Mouse (Mus musculus) duodenum, adult 2 months (tissue): ENCODE results near the gene Dyx1c1. TPM values are rescaled to one million over a fixed set of nuclear protein-coding genes. Genes with fewer than 3 reads are reported as not detected.

Source experiments
- polyA plus RNA-seq: library from polyadenylated mRNA; depleted of rRNA; stranded (reverse); fragments of >200 nt; gene quantifications from 2 replicates; pipeline ENCODE4 v1.2.3, GENCODE M21; 2012; ENCODE audit warnings: low replicate concordance; rRNA removed

The Dyx1c1 gene
- polyA plus RNA-seq = not detected in 2 replicates

GRCm38 (mm10) chr9:72958521-72959450 is at the start of gene Dyx1c1, which contains the start of gene Gm44503:
Gene Dyx1c1, plus strand, starts transcription at chr9:72958785.
Gene Gm44503, plus strand, starts transcription at chr9:72958852.

GRCm38 (mm10) chr9:72925021-72925934 is 33.3 kb upstream of the Dyx1c1 start, which contains the start of gene Pygo1:
Gene Pygo1, plus strand, starts transcription at chr9:72925645.

GRCm38 (mm10) chr9:72985250-72986220 is 26.9 kb downstream of the Dyx1c1 start, which contains the start of the genes Ccpg1os and Ccpg1:
Gene Ccpg1os, minus strand, starts transcription at chr9:72985382.
Gene Ccpg1, plus strand, starts transcription at chr9:72985429.

Other genes with a start within 250 kb of the Dyx1c1 start
- gene Prtg, start 151.9 kb upstream of the Dyx1c1 start, polyA plus RNA-seq = 0.01 and 0.06 TPM in 2 replicates
- 0.07 and 0.08 TPM in 2 replicates for gene Pygo1, start 33.1 kb upstream of the Dyx1c1 start, polyA plus RNA-seq
- gene Gm44503, start 67 bp downstream of the Dyx1c1 start, polyA plus RNA-seq = not detected in 2 replicates
- 1.3 and 4.1 TPM in 2 replicates for gene Ccpg1os, start 26.6 kb downstream of the Dyx1c1 start, polyA plus RNA-seq
- gene Ccpg1, start 26.6 kb downstream of the Dyx1c1 start, polyA plus RNA-seq = 1.7 and 3.1 TPM in 2 replicates
- 2.5 and 4.8 TPM in 2 replicates for gene Pigb, start 81.6 kb downstream of the Dyx1c1 start, polyA plus RNA-seq
- gene Rab27a, start 86.1 kb downstream of the Dyx1c1 start, polyA plus RNA-seq = 2.4 and 6.2 TPM in 2 replicates
- gene Khdc3, start 143.1 kb downstream of the Dyx1c1 start, polyA plus RNA-seq = 0.30 and 0.56 TPM in 2 replicates
- not detected in 2 replicates for gene Gm20509, start 143.7 kb downstream of the Dyx1c1 start, polyA plus RNA-seq
- gene Rsl24d1, start 154.6 kb downstream of the Dyx1c1 start, polyA plus RNA-seq = 2.7 and 2.9 TPM in 2 replicates